Mouse (Mus musculus): ENCODE results near the gene Rpl29.

The Rpl29 gene

DNA sequence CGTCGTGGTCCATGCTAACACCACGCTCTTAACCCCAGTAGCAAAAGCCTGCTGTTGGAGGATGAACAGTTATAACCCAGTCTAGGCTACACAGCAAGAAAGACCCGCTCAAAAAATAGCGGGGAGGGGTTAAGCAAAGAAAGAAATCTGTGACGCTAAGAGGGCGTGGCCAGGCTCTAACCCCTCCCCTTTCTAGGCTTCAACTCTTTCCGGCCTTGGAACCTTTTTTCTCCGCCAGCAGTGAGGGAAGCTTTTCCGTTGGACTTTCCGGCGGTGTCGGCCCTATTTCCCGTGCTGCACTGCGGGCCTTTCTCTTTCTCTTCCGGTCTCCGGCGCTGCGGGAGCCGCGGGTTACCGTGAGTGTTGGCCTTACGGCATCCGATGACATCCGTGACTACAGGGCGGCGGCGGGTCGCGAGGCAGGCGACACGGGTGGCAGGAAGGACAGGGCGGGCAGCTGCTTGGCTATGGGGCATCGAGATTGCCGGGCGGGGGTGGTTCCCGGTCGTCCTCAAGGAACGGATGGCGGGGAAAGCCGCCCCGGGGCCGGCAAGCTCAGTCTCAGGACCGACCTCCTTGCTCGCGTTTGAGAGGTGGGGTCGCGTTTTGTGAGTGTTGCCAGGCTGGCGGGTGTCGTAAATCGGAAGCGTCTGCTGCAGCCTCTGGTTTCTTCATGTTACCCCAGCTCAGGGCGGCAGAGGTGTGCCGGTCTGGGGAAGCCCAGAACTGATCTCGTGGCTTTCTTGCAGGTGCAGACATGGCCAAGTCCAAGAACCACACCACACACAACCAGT lies at the start of gene Rpl29:
Rpl29 (plus strand) TSS at position 234 of the 794 bp plus-strand sequence.
- in situ Hi-C loops (cut with MboI, MseI): loop anchor here (10.0 to 25.0 kb wide), 2 partner anchors 265 to 942 kb away; no protein-coding TSS in a partner anchor

DNA sequence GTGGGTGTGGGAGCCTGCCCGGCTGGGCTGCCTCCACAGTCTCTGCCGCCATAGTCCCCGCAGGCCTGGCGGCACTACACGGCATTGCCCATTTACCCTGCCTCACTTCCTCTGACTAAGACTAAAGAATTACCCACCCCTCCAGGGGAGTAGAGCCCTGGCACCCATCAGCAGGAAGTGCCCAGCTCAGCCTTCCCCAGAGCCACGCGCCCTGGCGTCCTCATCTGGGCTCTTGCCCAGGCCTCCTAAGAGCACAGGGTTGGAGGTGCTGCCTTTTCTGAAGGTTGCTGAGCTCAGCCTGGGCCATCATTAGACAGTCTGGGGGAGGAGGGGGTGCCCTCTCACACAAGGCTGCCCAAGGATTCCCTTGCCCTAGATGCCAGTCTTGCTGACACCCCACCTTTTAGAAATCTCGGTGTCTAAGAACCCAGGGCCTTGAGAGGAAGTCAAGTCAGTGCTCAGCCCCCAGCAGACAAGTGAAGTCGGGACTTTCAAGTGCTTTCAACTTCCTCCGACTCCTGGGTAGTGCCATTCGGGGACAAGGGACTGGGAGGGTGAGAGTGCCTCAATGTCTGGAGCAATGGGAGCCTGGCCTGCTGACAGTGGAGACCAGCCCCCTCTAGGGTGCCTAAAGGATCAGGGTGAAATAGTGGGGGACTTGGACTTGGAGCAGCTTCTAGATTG lies 42.9 kb upstream of the Rpl29 start:
- in situ Hi-C loops (cut with MboI, MseI): no loop called here

DNA sequence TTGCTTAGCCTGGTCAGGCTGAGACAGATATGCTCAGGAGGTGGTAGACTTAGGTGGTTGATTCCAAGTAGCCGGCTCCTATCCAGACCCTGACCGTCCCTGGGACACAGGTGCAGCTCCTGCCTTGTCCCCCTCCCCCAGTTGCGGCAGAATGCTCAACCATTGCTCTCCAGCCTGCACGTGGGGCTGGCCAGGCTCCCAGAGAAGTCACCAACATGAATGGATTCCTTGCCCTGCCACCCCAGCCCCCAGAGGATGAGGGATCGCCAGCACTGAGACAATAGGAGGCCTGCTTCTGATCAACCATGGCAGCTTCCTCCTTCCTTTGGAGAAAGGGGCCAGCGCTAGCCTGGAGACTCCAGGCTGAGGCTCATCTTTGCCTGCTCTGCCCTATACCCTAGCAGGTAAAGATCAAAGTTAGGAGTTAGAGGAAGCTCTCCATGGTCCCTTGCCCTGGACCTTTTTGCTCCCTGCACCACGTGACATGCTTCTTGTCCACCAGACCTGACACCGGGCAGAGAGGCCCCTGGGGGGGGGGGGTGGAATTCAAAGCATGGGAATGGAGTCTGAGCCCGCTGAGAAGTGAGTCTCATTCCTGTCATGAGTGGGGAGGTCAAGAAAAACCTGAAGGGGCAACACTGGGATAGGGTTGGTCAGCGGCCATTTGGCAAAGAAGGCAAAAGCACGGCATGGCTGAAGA lies 36.3 kb upstream of the Rpl29 start:
- in situ Hi-C loops (cut with MboI, MseI): no loop called here

DNA sequence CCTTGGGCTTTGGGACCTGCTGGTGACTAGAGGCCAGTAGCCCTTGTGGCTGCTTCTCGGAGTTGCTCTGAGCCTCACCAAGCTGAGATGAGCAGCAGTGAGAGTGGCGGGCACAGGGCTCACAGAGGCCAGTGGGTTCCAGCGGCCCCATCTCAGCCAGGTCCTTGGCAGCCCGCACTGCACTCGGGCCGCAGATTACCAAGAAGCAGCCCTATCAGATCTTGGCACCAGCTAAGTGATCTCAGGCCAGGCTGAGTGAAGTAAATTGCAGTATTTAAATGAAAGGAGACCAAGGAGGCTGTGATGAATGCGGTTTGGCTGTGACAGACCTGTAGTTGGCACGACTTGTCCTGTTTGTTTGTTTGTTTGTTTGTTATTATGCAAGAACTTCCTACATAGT lies 35.7 kb upstream of the Rpl29 start:
- in situ Hi-C loops (cut with MboI, MseI): no loop called here

DNA sequence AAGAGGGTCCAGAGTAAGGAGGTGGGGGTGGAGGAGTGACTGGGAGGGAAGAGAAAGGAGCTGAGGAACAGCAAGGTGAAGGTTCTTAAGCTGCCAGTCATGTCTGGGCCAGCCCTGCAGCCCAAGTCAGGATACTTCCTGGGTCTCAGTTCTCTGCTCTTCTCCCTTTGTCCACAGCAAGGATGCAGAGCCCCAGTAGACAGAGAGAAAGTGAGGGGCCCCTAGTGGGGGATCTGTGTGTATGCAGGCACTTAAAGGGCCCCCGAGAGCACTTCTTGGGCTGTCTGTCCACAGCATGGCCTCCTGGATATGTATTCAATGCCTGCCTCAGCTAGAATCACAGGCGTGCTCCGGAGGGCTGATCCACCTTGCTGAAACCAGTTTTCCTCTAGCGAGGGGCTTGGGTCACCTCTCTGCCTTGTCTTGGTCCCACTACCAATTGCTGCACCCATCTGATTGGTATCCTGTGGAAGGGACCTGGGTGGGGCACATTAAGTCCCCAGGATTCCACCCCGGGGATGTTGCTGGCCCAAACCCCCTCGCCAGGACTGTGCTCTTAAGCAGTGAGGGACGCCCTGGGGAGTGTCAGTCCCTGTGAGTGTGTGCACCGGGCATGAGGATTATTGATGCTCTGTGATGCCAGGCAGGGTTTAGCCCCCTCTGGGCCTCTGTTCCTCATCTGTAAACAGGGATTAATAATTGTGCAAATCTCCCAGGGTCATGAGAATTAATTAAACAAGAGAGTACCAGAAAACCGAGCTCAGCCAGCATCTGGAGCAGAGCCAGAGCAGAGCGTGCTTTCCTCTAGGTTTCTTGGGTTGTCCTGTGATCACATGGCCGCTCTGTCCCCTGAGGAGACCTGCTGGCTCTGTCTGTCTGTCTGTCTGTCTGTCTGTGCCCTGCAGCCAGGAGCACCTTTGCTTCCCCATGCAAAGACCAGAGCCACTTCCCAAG lies 34.3 kb upstream of the Rpl29 start:
- in situ Hi-C loops (cut with MboI, MseI): loop anchor here (5.0 kb wide), 1 partner anchor 48 kb away; no protein-coding TSS in a partner anchor

DNA sequence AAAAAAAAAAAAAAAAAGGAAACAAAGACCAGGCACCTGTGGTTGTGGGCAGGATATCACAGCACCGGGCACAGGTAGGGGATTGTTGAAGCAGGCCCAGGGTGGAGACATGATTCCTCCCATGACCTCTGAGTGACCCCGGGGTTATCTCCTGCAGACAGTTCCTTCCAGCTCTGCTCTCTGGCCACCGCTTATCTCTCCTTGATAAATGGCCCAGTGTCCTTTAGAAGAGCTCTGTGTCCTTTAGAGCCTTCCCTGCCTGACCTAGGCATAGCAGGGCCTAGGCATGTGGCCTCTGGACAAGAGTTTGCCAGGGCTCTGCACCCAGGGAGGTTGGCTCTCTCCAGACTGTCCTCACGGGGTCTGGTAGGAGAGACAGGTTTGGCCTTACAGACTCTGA lies 31.5 kb upstream of the Rpl29 start:
- in situ Hi-C loops (cut with MboI, MseI): loop anchor here (5.0 kb wide), 1 partner anchor 50 kb away; no protein-coding TSS in a partner anchor

DNA sequence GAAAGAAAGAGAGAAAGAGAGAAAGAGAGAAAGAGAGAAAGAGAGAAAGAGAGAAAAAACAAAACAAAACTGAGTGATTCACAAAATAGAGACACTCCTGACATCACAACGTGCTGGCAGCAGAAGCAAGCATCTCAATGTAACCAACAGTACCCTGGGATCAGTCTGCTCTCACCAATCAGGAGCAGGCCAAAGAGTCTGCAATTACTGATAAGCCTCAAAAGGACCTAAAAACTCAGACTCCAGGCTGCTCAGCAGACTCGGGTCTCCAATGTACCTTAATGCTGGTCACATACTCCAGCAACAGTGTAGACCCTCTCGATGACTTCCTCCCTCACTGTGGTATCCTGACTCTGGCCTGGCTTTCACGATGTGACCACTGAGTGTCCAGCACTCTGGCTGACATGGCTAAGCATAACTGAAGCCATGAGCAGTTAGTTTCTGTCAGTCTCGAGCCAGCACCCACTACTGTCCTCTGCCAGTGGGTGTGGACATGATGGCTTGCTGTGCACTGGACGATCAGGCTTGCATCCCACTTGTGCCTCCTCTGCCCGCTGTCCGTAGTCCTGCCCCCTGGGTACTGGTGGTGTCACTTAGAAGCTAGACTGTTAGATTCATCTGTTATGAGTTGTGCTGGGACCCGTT lies 30.5 kb upstream of the Rpl29 start:
- in situ Hi-C loops (cut with MboI, MseI): loop anchor here (5.0 kb wide), 1 partner anchor 51 kb away; no protein-coding TSS in a partner anchor

DNA sequence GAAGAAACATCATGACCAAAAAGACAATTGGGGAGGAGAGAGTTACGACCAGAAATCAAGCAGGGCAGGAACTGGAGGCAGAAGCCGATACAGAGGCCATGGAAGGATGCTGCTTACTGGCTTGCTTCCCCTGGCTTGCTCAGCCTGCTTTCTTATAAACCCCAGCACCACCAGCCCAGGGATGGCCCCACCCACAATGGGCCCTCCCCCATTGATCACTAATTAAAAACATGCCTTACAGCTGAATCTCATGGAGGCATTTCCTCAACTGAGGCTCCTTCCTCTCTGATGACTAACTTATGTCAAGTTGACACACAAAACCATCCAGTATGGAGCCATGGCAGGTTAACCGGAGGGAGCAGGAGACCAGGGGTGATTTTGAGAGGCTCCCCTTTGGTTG lies 29.4 kb upstream of the Rpl29 start:
- in situ Hi-C loops (cut with MboI, MseI): loop anchor here (5.0 kb wide), 1 partner anchor 53 kb away; no protein-coding TSS in a partner anchor

DNA sequence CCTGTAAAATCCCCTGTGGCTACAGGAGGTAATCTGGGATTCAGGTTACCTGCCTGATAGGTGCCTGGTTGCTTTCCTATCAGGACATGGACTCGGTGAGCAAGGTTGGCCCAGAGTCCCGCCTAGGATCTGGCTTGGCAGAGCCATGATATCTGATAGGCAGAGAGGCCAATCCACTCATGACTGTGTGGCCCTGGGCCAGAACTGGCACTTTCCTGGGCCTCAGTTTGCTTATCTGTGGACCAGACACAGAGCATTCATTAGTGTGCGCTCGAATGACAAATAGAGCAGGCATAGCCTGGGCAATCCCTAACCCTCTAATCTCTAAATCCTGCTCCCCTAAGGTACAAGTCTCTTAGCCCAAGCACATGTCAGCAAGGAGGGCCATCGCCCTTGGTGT lies 27.1 kb upstream of the Rpl29 start:
- in situ Hi-C loops (cut with MboI, MseI): no loop called here

DNA sequence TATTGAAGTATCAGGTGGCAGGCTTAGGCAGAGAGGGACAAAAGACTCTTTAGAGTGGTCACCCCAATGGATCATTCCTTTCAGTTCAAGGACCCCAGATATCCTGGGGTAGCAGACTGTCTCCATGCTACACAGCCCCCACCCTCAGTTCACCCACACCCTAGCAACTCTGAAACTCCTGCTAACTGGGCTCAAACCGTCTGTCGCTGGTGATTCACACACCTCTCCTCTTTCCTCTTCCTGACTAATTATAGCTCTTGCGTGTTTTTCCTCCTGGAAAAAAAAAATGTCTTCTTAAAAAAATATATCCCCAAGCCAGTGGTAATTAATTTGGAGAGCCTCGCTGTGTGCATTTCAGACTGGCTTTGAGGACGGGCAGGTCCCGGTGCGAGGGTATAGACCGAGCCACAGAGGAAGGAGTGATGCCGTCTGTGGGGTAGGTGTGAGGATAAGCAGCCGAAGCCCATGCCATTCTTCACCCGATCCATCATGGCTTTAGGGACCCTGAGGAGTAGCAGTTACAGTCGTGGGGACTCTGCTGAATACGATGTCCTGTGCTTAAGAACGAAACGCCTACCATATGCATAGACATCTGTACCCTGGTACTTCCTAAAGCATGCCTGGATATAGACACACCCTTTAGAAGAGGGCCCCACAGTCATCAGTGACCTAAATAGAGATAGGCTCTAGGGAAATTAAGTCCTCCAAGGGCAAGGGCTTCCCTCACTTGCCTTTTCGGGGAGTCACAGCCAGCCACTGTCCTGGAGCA lies 26.5 kb upstream of the Rpl29 start:
- in situ Hi-C loops (cut with MboI, MseI): no loop called here

DNA sequence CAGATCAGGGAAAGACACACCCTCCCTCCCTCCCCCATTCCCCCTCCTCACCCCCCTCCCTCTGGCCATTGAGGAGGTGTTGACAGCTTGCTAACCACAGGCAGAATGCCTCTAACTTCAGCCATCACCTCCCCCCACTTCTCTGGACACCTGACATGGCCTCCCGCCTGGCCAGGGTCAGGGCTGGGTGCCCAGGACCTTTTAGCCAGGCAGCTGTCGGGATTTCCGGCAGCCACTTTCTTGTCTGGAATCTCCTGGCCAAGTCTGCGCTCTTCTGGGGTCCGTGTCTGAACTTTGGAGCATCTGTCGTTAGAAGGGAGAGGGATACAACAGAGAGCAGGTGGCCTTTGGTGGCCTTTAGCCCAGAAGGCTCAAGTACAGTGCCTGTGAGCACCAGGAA lies 24.0 kb upstream of the Rpl29 start:
- in situ Hi-C loops (cut with MboI, MseI): no loop called here

DNA sequence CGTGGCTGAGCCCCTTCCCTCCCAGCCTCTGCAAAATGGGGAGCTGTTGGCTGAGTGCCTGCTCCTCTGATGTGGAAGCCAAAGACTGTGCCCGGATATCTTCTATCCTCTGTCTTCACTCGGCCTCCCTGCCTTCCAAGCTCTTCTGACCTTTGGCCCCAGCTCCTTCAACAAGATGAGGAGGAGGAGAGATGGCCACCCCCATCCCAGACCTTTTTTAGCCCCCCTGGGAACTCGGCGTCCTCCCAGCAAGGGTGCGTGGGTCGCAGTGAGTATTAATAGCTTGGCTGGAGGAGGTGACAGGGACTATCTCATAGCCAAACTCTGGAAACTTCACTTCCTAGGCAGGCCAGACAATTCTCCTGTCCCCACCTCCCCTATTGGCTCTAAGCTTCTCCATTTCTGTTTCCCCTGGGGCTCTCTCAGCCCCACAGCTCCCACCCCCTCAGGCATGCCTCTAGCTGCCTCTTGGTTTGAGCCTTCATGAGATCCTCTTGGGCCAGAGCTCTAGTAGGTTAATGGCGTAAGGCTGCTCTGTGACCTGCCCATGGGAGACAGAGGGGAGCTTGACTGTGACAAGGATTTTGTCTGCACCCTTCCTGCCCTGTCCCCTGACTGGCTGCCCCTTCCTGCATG lies 22.7 kb upstream of the Rpl29 start:
- in situ Hi-C loops (cut with MboI, MseI): no loop called here

DNA sequence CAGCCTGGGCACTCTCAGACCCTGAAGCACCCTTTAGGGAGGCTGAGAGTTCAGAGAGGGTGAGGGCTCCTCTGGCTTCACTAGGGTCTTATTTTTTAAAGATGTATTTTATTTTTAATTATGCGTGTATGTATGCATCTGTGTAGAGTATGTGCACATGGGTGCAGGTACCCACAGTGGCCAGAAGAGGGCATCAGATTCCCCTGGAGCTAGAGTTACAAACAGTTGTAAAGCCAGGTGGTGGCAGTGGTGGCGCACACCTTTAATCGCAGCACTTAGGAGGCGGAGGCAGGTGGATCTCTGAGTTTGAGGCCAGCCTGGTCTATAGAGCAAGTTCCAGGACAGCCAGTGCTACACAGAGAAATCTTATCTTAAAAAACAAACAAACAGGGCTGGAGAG lies 20.2 kb upstream of the Rpl29 start:
- in situ Hi-C loops (cut with MboI, MseI): no loop called here

DNA sequence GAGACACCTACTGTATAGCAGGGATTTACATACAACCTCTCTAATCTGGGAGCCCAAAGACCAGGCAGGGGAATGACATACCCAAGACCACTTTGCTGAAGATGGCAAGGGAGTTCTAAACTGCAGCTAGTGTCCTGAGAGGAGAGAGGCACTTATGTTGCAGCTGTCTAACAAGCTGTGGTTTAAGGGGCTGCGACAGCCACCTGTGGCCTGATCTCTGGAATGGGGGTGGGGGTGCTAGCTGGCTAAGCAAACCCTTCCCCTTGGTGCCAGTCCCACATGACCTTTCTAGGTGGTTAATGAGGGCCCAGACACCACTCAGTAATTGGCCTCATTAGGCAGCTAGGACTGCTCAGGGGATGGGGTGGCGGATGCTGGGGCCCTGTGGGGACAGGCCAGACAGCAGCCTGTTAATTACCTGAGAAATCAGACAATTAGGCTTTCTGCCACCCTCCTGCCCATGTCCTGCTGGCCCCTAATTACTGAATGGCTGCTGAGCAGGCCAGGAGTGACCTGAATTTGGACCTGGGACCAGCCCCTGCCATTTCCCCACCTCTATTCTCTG lies 19.1 kb upstream of the Rpl29 start:
- in situ Hi-C loops (cut with MboI, MseI): loop anchor here (5.0 kb wide), 1 partner anchor 43 kb away; the partner anchor contains the start of gene Dusp7

DNA sequence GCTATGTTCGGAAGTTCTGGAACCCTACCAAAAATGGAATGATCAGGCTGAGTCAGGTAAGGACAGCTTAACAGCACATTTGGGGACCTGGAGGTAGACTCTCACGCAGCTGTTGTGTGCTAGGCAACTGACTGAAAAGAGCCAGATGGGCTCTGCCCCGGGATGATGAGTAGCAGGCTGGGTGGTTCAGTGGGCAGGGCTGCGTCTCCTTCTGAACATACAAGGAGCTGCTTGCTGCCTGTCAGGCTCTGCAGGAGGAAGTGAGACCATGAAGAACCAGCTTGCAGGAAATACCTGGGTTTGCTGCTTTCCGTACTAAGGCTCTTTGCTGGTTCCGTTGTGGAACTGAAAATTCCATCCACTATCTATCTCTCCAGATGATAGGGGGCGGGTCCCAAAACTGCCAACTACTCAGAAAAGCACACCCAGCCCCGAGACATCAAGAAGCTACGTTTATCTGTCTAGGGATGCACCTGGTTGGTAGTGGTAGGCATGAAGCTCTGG lies 18.1 kb upstream of the Rpl29 start:
- in situ Hi-C loops (cut with MboI, MseI): loop anchor here (5.0 kb wide), 1 partner anchor 44 kb away; the partner anchor contains the start of gene Dusp7

DNA sequence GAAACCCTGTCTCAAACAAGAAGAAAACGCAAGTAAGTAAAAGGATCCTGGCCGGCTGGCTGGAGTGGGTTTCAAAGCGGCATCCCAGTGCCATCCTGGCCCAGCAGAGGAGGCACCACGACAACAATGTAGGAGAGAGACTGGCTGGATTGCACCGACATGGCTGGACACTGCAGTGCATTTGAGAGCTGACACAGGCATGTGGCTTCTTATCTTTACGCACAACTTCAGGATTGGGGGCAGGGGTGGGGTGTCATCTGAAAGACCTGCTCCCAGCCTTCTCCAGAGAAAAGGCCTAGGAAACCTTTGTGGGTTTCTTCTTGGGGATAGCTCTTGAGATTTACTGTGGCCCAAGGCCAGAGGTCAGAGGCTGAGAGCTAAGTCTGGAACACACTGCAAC lies 17.5 kb upstream of the Rpl29 start:
- in situ Hi-C loops (cut with MboI, MseI): loop anchor here (5.0 kb wide), 1 partner anchor 44 kb away; the partner anchor contains the start of gene Dusp7

DNA sequence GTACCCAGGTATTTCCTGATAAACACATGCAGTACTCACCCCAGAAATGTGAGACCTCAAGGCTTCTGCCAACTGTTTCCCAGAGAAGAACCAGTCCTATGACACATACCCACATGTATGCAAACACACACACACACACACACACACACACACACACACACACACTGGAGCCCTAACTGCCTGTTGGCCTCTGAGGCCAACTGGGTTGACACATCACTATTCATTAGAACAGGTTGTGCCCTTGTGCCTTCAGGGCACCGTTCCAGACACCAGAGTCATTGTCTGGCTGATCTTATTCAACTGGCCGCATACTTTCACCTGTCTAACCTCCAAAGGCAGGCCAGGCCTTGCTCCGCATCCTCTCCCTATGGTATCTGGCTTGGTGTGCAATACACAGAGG lies 17.0 kb upstream of the Rpl29 start:
- in situ Hi-C loops (cut with MboI, MseI): loop anchor here (5.0 kb wide), 1 partner anchor 45 kb away; the partner anchor contains the start of gene Dusp7

DNA sequence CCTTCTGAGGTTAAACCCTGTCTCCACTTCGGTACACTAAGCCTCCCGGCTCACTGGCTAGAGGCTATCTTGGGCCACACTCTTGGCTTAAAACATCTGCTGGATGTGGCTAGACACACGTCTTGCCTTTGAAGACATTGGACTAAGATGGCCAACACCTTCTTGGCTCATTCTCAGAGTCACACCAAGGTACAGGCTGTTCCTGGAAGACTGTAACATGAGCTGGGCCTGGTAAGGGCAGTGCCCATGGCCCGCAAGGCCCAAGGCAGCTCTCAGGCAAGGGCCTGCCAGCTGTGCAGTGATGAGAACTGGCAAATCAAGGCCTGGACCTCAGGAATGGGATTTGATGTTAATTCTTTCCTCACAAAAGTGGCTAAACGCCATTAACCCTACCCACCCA lies 15.6 kb upstream of the Rpl29 start:
- in situ Hi-C loops (cut with MboI, MseI): loop anchor here (5.0 kb wide), 1 partner anchor 46 kb away; the partner anchor contains the start of gene Dusp7

Measured in regulatory T cell (primary cell).